Mouse (Mus musculus): ENCODE data around the gene Gm8797. TPM values are rescaled to one million over a fixed set of nuclear protein-coding genes. Genes with fewer than 3 reads are reported as not detected.

Gene Gm8797
- 10 to 100 TPM in 1 of 2 experiments, not detected in 1; 10.4 TPM for total RNA-seq (2023)

DNA sequence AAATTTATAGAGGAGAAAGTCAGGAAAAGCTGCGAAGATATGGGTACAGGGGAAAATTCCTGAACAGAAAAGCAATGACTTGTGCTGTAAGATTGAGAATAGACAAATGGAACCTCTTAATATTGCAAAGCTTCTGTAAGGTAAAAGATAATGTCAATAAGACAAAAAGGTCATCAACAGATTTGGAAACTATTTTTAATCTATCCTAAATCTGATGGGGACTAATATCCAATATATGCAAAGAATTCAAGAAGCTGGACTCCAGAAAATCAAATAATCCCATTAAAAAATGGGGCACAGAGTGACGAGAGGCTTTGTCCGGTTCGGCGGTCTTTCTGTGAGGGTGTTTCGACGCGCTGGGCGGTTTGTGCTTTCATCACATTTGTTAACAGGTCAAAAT is at the start of gene Gm8797:
Gene Gm8797 (plus strand): TSS at position 301 of the 400 bp plus-strand sequence.

All from T-cell, adult 66 days (primary cell).